Mouse (Mus musculus): Measurements from ENCODE around the gene Acoxl. TPM values are rescaled to one million over a fixed set of nuclear protein-coding genes. Genes with fewer than 3 reads are reported as not detected.

The Acoxl gene
- 0.85 TPM for polyA plus RNA-seq (2017; shearing (Covaris generic))

DNA sequence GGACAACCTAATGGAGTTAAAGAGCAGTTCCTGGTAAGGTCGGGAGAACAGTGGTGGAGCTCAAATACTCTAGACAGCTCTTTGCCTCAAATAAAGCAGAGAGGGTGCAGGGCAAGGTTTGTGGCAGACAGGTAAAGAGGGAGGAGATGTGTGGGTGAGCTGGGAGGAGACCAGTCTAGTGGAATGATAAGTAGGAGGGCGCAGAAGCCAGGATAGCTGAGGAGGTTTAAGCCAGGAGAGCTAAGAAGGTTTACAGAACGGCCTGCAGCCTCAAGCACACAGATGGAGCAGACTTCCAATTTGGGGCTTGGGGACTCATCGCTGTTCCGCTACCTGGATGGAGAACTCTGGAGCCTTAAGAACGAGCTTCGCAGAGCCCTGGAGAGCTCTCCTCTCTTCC is at the start of gene Acoxl:
Acoxl (plus strand) TSS at position 301 of the 400 bp plus-strand sequence.

DNA sequence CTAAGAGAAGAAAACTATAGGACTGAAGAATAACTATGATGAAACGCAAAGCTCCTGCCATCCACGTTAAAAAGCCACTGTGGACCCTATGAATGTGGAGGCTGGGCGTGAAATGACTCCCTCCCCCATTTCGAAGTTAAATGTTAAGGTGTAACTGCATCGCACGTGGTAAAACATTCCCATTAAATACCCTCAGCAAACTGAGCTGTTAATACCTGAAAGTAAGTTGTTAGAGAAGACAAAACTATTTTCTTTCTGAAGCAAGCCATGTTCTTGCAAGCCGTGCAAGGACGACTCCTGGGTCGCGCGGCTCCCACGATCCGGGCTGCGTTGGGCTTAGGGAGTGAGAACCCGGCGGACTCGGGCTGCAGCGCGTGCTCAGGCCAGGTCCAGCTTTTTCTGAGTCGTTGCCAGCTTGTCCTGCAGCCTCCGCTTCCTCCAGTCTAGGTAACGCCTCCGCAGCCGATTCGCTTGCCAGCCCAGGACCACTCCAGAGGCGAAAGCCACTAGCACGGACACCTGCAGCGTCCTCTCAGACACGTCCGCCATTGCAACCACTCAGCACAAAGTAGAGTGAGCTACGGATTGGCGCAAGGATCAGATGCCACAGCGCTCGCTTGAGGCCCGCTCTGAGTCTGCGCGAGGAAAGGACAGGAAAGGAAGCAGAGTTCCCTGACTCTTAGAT is 46.6 kb upstream of the Acoxl start, which contains the start of gene Mtln:
Mtln (minus strand) TSS at position 570 of the 685 bp plus-strand sequence.

DNA sequence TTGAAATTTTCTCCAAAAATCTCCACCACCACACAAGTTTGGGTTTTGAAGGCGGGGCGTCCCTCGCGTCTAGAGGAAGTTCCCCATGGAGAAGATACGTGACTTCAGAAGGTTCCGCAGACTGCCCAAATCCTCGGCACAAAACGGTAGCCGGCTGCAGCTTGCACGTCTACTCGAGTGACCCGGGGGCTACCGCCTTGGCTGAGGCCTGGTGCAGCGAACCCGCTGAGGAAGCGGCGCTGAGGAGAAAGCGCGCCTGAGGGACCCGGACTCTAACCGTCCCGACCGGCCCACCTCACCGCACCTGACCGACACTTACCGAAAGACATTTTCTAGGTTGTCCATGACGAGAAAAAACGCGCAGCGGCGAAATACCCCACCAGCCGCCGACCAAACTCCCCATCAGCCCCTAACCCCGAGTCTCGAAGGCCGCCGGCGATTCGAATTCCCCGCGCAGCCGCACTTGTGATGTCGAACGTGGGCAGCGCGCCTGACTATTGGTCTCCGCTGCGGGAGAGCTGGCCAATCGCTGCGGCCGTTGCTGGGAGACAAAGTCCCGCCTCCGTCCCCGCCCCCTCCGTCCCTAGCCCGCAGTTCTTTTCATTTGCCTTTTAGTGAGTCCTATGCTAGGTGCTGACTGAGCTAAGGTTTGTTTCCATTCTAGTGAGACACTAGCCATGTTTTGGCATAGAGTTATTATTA is 7.1 kb upstream of the Acoxl start, which contains the start of gene Bub1:
Bub1 (minus strand) TSS at position 465 of the 702 bp plus-strand sequence.

DNA sequence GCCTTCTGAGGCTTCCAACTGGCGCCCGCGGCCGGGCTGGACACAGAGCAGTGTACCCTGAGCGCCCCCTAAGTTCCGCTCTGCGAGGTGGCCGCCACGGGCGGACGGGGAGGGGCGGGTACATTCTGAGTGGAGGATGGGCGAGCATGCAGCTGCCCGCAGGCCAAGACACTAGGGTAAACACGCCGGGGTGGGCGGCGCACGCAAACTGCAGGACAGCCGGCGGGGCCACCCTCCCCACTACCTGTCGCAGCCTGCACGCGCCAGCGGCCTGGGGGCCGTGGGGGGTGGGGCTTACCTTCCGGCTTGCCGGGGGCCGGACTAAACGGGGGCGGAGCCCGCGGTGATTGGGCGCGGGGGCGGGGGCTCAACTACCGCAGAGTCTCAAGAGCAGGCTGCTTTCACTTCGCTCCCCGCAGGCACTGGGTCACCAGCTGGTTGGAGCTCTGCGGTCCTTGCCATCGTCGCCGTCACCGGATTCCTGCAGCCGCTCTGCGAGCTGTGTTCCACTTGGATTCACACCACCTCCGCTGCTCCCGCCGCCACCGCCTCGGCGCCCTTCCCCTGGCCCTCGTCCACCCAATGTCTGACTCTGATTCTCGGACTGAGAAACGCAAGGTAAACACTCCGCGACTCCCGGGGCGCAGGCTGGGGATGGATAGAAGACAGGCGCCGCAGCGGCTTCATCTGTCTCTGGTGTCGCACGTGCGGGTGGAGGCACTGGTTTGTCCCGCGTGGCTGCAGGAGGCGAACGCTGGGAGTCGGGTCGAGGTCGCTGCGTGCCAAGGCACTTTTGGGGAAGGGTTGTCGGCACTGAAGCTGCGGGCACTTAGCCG is 287.2 kb downstream of the Acoxl start, which contains the start of gene Bcl2l11:
Bcl2l11 (plus strand) TSS at position 404 of the 836 bp plus-strand sequence.

Other genes with a start within 250 kb of the Acoxl start
- gene Mal, start 182.2 kb upstream of the Acoxl start, polyA plus RNA-seq (2017; shearing (Covaris generic)) = not detected
- gene Mall, start 108.9 kb upstream of the Acoxl start, polyA plus RNA-seq (2017; shearing (Covaris generic)) = not detected
- gene Nphp1, start 50.0 kb upstream of the Acoxl start, polyA plus RNA-seq (2017; shearing (Covaris generic)) = 0.38 TPM
- 40.0 TPM for gene Mtln, start 46.4 kb upstream of the Acoxl start, polyA plus RNA-seq (2017; shearing (Covaris generic))
- gene Bub1, start 7.0 kb upstream of the Acoxl start, polyA plus RNA-seq (2017; shearing (Covaris generic)) = 2.4 TPM

Measured in inflammation-experienced regulatory T-cells, adult 16 weeks (primary cell).